Mouse (Mus musculus): ENCODE data around the gene Zfp280c. TPM values are rescaled to one million over a fixed set of nuclear protein-coding genes. Genes with fewer than 3 reads are reported as not detected.

The Zfp280c gene
- polyA plus RNA-seq (2015; fragmentation: Nextera tagmentation; extraction: Ambion mirVana): 11.8 and 12.9 TPM in 2 replicates

DNA sequence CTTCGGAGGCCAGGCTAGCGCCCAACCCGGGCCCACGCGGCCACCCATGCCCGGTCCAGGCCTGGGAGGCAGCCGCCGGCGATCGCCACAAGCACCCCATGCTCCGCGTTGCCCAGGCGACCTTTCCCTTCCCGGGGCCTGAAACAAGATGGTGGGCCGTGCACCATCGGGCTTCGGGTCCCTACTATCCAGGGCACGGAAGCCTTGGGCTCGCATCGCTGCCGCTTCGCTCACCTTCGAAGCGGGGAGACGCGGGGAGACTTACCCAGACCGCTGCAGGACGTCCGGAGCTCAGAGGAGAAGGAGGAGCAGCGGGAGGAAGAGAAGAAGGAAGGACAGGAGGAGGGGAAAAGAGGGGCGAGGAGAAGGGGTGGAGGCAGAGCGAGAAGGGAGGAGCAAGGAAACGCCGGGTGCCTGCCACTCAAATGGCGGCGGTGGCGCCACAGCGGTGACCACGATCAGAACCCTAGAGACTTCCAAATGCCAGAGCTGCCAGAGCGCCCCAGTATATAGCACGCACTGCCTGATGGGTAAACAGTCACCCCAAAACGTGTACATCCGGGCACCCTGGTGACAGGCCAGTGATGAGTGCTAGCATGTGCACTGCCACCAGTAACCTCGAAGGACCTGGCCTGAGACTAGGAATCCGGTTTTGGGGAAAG is at the start of gene Zfp280c:
TSS of gene Zfp280c (minus strand) at position 406 of the 662 bp plus-strand sequence.
- Histone ChIP-seq H3K27me3 (no peaks in the 10 kb centered on the region), H3K4me3 (replicated peaks) (peak within 1 kb of the TSS; percentile 68), H3K9me3 (replicated peaks) (no peaks in the 10 kb centered on the region), H3K4me1 (no peaks in the 10 kb centered on the region), H3K9ac (peak within 1 kb of the TSS; percentile 75), H3K4me2 (peak within 1 kb of the TSS; percentile 57), H3K36me3 (peaks cover 14% of the 10 kb centered on the region), H3K27ac (peak within 1 kb of the TSS; percentile 86)
- peak; percentile 95 for ATAC-seq (replicated peaks; ENCODE audit: low FRiP score)
- 14% methylated on average over 45 of the region's 45 CpGs for WGBS

DNA sequence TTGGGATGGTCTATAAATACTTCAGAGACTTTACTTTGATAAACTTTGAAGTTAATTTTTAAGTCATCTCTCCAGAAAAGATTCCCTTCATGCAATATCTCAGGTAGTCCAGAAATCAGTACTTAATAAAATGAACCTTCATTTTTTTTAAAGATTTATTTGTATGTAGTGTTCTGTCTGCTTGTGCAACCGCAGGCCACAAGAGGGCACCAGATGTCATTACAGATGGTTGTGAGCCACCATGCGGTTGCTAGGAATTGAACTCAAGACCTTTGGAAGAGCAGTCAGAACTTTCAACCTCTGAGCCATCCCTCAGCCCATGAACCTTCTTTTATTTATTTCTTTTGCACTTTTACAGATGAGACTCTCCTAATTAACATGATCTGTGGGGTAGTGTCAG is 42.7 kb upstream of the Zfp280c start:
- Histone ChIP-seq H3K4me2 (no peak overlapping the region), H3K27ac (no peak overlapping the region), H3K9me3 (replicated peaks) (no peaks in the 10 kb centered on the region), H3K4me1 (no peaks in the 10 kb centered on the region), H3K9ac (no peak overlapping the region), H3K4me3 (replicated peaks) (no peak overlapping the region), H3K36me3 (peaks cover 4% of the 10 kb centered on the region; the same call in 1 of the 2 replicates), H3K27me3 (no peaks in the 10 kb centered on the region)
- ATAC-seq (replicated peaks; ENCODE audit: low FRiP score): no peak
- WGBS: 62% methylated on average over 2 of the region's 2 CpGs

DNA sequence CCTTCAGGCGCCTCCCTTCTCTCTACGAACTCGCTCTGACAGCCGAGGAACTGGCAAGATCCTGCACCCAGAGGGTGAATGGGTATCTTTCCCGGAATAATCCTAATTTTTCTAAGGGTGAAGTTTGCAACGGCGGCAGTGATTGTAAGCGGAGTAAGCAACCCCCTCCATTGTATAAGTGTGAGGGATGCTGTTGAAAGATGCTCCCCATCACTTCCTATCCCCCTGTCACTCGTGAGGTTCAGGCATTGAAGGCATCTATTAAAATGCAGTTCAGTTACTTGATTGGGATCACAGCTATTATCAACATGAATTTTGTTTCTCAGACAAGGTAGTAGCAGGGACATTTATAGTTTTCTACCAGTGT is 29.7 kb upstream of the Zfp280c start:
- Histone ChIP-seq H3K9ac (peak overlapping the region; percentile 49), H3K27ac (peak overlapping the region; percentile 93)
- WGBS: 10% methylated on average over 9 of the region's 9 CpGs

DNA sequence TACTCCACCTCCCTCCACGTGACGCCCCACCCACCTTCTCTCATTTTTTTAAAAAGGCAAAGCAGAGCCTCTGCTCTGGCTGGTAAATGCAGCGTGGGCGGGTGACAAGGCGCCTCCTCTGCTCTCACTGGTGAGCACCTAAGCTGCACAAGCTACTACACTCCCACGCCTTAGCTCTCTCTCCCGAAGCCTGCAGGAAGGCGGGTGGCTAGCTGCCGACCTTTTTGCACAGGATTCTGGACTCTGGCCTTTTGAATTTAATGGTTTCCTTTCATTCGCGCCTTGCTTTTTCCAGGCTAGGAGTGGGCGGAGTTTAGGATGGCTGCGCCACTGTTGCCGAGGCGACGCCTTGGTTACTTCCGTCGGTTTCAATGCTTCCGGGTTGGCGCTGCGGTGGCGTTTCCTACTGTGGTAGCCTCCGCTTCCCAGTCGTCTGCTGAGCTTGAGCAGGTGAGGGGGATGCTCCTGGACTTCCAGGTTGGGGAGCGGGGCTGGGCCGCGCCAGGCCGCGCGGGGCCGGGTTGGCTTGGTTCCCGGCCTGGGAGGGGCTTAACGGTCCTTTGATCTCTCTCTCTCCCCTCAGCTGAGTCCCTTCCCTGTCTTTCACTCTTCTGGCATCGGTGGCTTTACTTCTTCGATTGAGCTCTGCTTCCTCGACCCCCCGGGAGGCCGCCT is 29.2 kb upstream of the Zfp280c start, which contains the start of gene Slc25a14:
TSS of gene Slc25a14 (plus strand) at position 35 of the 675 bp plus-strand sequence.
- peak within 1 kb of the TSS; percentile 93 for H3K27ac ChIP-seq
- peak within 1 kb of the TSS; percentile 59 for H3K4me2 ChIP-seq
- no peaks in the 10 kb centered on the region for H3K36me3 ChIP-seq
- no peaks in the 10 kb centered on the region for H3K9me3 ChIP-seq (replicated peaks)
- H3K27me3 ChIP-seq: no peaks in the 10 kb centered on the region
- 8% methylated on average over 32 of the region's 38 CpGs for WGBS
- peak within 1 kb of the TSS; percentile 49 for H3K9ac ChIP-seq
- peak within 1 kb of the TSS; percentile 63 for H3K4me3 ChIP-seq (replicated peaks)
- H3K4me1 ChIP-seq: no peaks in the 10 kb centered on the region
- peak; percentile 97 for ATAC-seq (replicated peaks; ENCODE audit: low FRiP score)

More for the DNA sequence above, 29.7 kb upstream of the Zfp280c start:
- Histone ChIP-seq H3K4me2 (peak overlapping the region; percentile 59), H3K27me3 (no peaks in the 10 kb centered on the region), H3K4me3 (replicated peaks) (peak overlapping the region; percentile 63), H3K36me3 (no peaks in the 10 kb centered on the region), H3K9me3 (replicated peaks) (no peaks in the 10 kb centered on the region), H3K4me1 (no peaks in the 10 kb centered on the region)
- ATAC-seq (replicated peaks; ENCODE audit: low FRiP score): peak; percentile 13; the same call in 1 of the 2 replicates

DNA sequence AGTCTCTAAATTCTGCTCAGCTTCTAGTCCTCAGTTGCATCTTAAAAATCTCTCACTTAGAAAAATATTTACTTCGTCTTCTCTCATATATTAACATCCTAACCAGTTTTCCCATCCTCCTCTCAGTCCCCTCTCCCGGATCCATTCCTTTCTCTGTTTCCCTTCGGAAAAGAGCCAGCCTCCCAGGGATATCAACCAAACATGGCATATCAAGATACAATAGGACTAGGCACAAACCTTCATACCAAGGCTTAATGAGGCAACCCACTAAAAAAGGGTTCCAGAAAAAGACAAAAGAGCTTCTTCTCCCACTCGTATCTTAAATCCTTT is 28.7 kb upstream of the Zfp280c start:
- Histone ChIP-seq H3K9me3 (replicated peaks) (no peaks in the 10 kb centered on the region), H3K36me3 (no peaks in the 10 kb centered on the region), H3K4me3 (replicated peaks) (peak overlapping the region; percentile 63), H3K4me1 (no peaks in the 10 kb centered on the region), H3K9ac (peak overlapping the region; percentile 49; the same call in 1 of the 2 replicates), H3K4me2 (peak overlapping the region; percentile 59), H3K27me3 (no peaks in the 10 kb centered on the region), H3K27ac (peak overlapping the region; percentile 93)
- ATAC-seq (replicated peaks; ENCODE audit: low FRiP score): no peak
- 23% methylated on average over 4 of the region's 4 CpGs for WGBS

DNA sequence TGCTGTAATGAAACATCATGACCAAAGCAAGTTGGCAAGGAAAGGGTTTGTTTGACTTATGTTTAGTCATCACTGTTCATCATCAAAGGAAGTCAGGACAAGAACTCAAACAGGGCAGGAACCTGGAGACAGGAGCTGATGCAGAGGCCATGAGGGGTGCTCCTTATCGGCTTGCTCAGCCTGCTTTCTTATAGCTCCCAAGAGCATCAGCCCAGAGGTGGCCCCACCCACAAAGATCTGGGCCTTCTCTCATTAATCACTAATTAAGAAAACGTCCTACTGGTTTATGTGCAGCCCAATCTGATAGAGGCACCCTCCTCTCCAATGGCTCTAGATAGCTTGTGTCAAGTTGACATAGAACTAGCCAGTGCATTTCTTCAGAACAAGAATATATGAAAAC is 10.6 kb upstream of the Zfp280c start:
- Histone ChIP-seq H3K4me3 (replicated peaks) (no peak overlapping the region), H3K27me3 (0 out of 2 replicates have a peak, but pooled peaks cover 3% of the 10 kb centered on the region), H3K36me3 (no peaks in the 10 kb centered on the region), H3K27ac (no peak overlapping the region), H3K9ac (no peak overlapping the region), H3K4me2 (no peak overlapping the region), H3K4me1 (no peaks in the 10 kb centered on the region), H3K9me3 (replicated peaks) (no peaks in the 10 kb centered on the region)
- no peak for ATAC-seq (replicated peaks; ENCODE audit: low FRiP score)
- 51% methylated on average over 2 of the region's 2 CpGs for WGBS

DNA sequence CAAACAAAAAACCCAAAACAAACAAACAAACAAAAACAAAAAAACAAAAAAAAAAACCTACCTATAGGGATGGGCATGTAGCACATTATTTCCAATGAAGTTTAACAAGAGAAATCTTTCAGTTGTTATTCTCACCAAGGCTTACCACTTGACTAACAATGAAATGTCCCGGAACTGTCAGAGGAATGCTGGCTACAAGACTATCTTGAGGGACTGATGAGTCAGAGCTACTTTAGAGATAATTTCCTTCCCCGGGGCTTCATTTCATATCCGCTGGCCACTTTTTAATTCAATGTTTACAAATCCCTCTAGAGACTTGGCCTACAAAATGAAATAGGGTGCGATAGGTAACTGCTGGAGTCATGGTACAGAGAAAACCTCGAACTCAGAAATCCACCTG is 2.6 kb upstream of the Zfp280c start:
- 87% methylated on average over 5 of the region's 5 CpGs for WGBS
- H3K36me3 ChIP-seq: no peaks in the 10 kb centered on the region
- H3K9me3 ChIP-seq (replicated peaks): no peaks in the 10 kb centered on the region
- no peak for ATAC-seq (replicated peaks; ENCODE audit: low FRiP score)
- H3K9ac ChIP-seq: no peak overlapping the region
- H3K27me3 ChIP-seq: no peaks in the 10 kb centered on the region
- no peaks in the 10 kb centered on the region for H3K4me1 ChIP-seq
- H3K4me2 ChIP-seq: no peak overlapping the region
- no peak overlapping the region for H3K4me3 ChIP-seq (replicated peaks)
- no peak overlapping the region for H3K27ac ChIP-seq

DNA sequence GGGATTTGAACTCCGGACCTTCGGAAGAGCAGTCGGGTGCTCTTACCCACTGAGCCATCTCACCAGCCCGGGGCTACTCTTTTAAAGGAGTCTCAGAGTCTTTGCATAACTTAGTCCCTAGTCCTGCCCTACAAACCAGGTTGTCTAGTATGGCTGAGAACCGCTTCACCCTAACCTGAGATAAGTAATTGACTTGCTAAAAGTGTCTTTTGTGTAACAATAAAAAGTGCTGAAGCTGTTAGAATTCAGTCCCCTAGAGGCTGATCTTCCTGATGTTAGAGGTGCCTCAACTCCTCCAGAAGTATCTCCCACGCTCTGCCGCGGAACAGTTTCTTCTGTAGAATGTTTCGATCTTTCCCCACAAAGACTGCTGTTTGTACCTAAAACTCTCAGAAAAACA is 1.7 kb upstream of the Zfp280c start:
- no peaks in the 10 kb centered on the region for H3K27me3 ChIP-seq
- H3K9ac ChIP-seq: no peak overlapping the region
- H3K36me3 ChIP-seq: peaks cover 1% of the 10 kb centered on the region; the same call in 1 of the 2 replicates
- 80% methylated on average over 9 of the region's 9 CpGs for WGBS
- no peak overlapping the region for H3K4me2 ChIP-seq
- no peak for ATAC-seq (replicated peaks; ENCODE audit: low FRiP score)
- no peak overlapping the region for H3K4me3 ChIP-seq (replicated peaks)
- no peaks in the 10 kb centered on the region for H3K9me3 ChIP-seq (replicated peaks)
- H3K4me1 ChIP-seq: no peaks in the 10 kb centered on the region
- H3K27ac ChIP-seq: no peak overlapping the region

DNA sequence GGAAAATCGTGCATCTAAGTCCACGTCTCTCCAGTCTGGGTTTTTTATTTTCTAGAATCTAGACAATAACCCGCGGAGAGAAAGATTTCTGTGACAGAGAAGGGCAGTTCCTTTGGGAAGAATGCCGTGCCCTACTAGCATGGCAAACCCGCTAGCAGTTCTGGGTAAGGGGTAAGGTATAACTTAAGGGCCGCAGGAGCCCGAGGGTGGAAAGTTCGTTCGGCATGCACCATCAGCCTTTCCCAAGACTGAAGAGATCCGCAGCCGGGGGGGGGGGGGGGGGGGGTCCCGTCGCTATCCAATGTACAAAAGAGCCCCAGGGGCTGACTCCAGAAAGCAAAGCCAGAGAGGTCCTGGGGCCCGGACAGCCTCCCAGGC is 594 bp downstream of the Zfp280c start:
- no peaks in the 10 kb centered on the region for H3K9me3 ChIP-seq (replicated peaks)

DNA sequence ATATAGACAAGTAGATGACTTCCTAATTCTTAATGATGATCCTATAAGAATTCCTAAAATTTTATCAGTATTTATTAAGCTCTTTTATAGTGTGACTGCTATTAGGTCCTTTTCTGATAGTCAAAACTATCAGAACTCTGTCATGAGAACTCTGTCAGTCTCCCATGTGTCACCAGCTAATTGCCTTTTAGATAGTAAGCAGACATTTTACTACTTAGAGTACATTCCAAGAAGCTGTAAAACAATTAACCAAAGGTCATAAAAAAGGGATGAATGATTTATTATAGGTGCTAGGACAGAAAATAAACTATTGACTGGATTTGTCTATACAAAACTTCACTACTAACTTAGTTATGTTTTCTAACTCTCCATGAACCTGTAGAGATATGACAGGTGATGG is 11.0 kb downstream of the Zfp280c start:
- no peak for ATAC-seq (replicated peaks; ENCODE audit: low FRiP score)
- H3K9me3 ChIP-seq (replicated peaks): no peaks in the 10 kb centered on the region
- no peak overlapping the region for H3K27ac ChIP-seq
- peaks cover 28% of the 10 kb centered on the region for H3K36me3 ChIP-seq
- H3K27me3 ChIP-seq: no peaks in the 10 kb centered on the region
- no peak overlapping the region for H3K9ac ChIP-seq
- H3K4me1 ChIP-seq: no peaks in the 10 kb centered on the region
- no peak overlapping the region for H3K4me2 ChIP-seq
- no peak overlapping the region for H3K4me3 ChIP-seq (replicated peaks)

More for the DNA sequence above, 594 bp downstream of the Zfp280c start:
- ATAC-seq (replicated peaks; ENCODE audit: low FRiP score): peak; percentile 66; the same call in 1 of the 2 replicates
- Histone ChIP-seq H3K4me2 (peak overlapping the region; percentile 57), H3K4me1 (no peaks in the 10 kb centered on the region), H3K27ac (peak overlapping the region; percentile 86), H3K4me3 (replicated peaks) (peak overlapping the region; percentile 68), H3K27me3 (no peaks in the 10 kb centered on the region), H3K9ac (peak overlapping the region; percentile 75), H3K36me3 (peaks cover 14% of the 10 kb centered on the region)
- 28% methylated on average over 11 of the region's 15 CpGs for WGBS

DNA sequence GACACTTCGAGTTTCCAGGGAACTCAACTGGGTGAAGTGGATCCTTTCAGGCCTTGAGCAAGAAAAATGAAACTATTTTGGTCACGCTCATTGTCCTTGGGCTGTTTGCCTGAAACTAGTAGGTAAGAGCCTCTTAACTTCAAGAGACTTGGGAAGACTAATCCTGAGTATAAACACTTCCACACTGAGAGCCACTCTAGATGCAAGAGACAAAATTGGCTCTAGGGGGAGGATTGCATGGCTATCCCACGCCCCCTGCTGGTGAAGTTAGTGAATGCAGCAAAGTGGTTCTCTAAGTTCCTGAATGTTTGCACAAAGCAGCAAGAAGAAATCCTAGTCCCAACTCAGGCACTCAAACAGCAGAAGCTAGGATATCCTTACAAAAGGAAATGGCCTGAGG is 62.1 kb downstream of the Zfp280c start:
- Histone ChIP-seq H3K4me1 (no peaks in the 10 kb centered on the region), H3K27me3 (no peaks in the 10 kb centered on the region), H3K4me3 (replicated peaks) (no peak overlapping the region), H3K4me2 (no peak overlapping the region), H3K27ac (no peak overlapping the region), H3K9me3 (replicated peaks) (no peaks in the 10 kb centered on the region), H3K36me3 (no peaks in the 10 kb centered on the region), H3K9ac (no peak overlapping the region)
- no peak for ATAC-seq (replicated peaks; ENCODE audit: low FRiP score)
- WGBS: 42% methylated on average over 3 of the region's 3 CpGs

DNA sequence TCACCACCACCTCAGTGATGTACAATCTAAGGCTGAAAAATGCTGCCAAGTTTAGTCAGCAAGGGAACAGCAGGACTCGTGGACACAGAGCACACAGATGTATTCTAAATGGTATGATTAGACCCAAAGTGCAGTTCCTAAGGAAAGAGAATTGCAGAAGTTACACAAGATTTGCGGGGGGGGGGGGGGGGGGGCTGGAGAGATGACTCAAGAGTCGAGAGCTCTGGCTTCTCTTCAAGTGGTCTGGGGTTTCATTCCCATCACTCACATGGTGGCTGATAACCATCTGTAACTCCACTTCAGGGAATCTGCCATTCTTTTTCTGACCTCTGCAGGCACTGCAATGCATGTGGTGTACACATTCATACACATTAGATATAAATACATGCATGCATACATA is 67.9 kb downstream of the Zfp280c start:
- Histone ChIP-seq H3K4me1 (no peaks in the 10 kb centered on the region), H3K4me2 (no peak overlapping the region), H3K9me3 (replicated peaks) (no peaks in the 10 kb centered on the region), H3K36me3 (no peaks in the 10 kb centered on the region), H3K9ac (no peak overlapping the region), H3K27ac (no peak overlapping the region), H3K27me3 (no peaks in the 10 kb centered on the region), H3K4me3 (replicated peaks) (no peak overlapping the region)
- 59% methylated on average over 3 of the region's 3 CpGs for WGBS
- ATAC-seq (replicated peaks; ENCODE audit: low FRiP score): no peak

Measured in kidney, embryonic 15.5 days (tissue).